Mouse (Mus musculus): ENCODE data around the gene Gna11.

- TF ChIP-seq CTCF (IDR thresholded peaks at IDR 0.05) (no peak), POLR2A (IDR thresholded peaks at IDR 0.05; ENCODE audit: insufficient read depth, low read depth, low read length) (no peak)
Observed at GRCm38 (mm10) chr10:81563481-81563880, 18.5 kb upstream of the Gna11 start.

All from heart, adult 2 months (tissue).